Mouse (Mus musculus): Measurements from ENCODE around the gene 2700097O09Rik.

- TF ChIP-seq CTCF (IDR thresholded peaks at IDR 0.05; ENCODE audit: borderline replicate concordance, insufficient read depth, low read depth, low read length) (no peak), POLR2A (IDR thresholded peaks at IDR 0.05; ENCODE audit: borderline replicate concordance, insufficient read depth, low read length) (no peak)
Observed at GRCm38 (mm10) chr12:55062141-55062540, 17.8 kb downstream of the 2700097O09Rik start.
